Mouse (Mus musculus): ENCODE data around the gene Gm26566.

The Gm26566 gene

DNA sequence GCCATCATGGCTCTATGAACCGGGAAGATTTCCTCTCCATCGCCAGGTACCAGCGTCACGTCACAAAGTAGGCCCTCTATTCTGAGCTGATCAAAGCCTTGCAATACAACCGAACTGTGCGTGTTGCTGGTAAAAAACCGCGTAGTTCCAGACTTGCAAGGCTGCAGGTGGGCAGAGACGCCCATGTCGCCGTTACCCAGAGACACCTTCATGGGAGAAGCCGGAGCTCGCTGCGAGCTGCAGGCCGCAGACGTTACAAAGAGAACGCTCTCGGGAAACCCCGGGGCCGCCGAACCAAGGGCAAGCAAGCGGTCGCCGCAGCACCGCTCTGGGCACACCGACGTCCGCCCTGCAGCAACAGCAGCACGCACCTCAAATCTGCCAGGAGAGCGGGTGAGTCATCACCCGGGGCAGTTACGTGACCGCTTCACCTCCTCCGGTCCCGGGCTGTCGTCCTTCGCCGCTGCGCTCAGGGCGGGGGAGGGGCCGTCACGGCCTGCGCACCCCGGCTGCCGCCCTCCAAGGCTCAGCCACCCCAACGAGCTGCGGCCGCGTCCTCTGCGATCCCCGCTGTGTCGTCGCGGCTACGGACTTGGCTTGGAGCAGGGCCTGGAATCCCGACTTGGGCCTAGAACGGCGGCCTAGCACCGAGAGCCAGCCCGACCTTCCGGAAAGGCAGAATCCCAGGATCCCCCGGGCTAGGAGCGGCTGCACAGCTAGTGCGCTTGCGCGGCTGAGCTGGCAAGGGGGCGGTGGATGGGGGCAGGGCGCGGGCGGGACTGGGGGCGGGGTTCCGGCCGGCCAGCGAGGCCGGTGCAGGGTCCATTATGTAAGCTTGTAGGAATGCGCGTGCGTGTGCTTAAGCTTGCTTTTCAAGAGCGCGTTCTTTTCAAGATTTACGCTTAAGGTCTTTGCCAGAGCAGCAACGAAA lies at the start of gene Gm26566, which contains the start of gene Klhl9:
TSS of gene Gm26566 (plus strand) at position 15 of the 931 bp plus-strand sequence.
TSS of gene Klhl9 (minus strand) at position 675 of the 931 bp plus-strand sequence.
- DNase-seq: peak; percentile 91 to 93

DNA sequence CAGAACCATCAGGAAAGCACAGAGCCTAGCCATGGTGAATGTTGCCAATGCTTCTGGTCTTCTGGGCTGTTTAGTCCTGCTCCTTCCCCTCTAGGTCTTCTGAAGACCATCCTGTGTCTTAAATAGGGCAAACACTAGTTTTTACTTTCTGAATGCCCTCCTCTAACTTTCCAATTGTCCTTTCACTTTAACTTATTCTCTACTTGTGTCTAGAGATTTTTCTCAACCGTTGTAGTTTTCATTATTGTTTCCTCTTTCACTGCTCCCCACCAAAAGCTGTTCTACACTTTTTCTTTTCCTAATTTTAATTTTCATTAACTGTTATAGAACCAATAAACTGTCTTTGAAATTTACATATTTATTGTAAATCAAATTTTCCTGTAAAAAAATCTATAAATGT lies 44.8 kb upstream of the Gm26566 start, which contains the start of gene Ifna16:
TSS of gene Ifna16 (minus strand) at position 101 of the 400 bp plus-strand sequence.
- no peak for DNase-seq

DNA sequence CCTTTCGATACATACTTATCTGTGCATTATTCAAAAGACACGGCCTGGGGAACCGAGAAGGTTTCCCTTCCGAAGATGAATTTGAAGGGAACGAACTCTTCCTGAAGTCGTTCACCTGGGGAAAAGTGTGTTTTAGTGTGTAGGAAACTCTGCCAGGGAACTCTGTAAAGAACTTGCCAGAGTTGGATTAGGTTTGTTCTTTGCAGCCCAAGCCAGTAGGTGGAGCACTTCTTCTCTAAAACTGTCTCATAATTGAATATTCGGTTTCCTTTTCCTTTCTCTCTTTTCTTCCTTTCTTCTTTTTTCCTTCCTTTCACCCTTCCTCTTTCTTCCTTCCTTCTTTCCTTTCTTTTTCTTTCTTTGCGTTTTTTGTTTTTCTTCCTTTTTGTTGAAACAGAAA lies 41.2 kb upstream of the Gm26566 start:
- peak in 1 of 2 experiments; percentile 14 for DNase-seq

DNA sequence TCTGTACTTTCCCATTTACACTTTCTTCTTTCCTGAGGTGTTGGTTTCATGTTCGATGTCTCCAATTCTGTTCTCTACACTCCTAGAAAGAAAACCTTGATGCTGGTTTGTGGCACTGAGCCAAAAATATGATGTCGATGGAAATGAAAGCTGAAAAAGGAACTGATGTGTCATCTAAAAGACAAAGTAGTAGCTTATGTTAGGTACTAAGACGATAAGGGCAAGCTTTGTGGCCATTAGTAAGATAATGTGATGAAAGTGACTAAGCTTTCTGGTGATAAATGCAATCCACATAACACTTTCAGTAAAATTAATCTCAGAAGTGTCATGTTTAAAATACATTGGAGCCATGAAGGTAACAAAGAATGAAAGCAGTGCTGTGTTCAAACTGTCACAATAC lies 40.3 kb upstream of the Gm26566 start:
- no peak for DNase-seq

DNA sequence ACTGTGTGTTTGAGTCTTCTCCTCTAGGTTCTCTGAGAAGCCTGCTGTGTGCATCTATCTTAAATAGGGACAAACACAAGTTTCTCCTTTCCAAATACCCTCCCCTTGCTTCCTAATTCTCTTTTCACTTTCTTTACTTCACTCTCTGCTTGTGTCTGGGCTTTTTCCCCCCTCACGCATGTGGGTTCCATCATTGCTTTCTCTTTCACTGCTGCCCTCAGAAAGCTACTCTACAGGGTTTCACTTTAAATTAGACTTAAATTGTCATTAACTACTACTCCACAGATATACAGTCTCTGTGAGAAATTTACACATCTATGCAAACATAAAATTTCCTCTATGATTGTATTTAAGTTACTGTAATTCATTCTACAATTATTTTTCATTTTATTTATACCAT lies 37.8 kb upstream of the Gm26566 start, which contains the start of gene Ifna2:
TSS of gene Ifna2 (minus strand) at position 101 of the 400 bp plus-strand sequence.
- no peak for DNase-seq

DNA sequence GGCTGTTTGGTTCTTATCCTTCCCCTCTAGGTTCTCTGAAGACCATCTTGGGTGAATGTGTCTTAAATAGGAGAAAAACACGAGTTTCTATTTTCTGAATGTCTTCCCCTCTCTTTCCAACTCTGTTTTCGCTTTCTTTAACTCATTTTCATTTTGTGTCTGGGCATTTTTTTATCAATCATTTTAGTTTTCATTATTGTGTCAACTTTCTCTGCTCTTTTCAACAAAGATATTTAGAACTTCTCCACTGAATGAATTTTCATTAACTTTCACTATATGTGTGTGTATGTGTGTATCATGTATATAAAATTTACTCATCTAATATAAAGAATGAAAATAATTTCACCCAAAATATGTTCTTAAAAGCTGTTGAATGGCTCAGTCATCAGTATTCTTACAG lies 30.3 kb upstream of the Gm26566 start, which contains the start of gene Ifnab:
TSS of gene Ifnab (minus strand) at position 101 of the 400 bp plus-strand sequence.
- DNase-seq: no peak

DNA sequence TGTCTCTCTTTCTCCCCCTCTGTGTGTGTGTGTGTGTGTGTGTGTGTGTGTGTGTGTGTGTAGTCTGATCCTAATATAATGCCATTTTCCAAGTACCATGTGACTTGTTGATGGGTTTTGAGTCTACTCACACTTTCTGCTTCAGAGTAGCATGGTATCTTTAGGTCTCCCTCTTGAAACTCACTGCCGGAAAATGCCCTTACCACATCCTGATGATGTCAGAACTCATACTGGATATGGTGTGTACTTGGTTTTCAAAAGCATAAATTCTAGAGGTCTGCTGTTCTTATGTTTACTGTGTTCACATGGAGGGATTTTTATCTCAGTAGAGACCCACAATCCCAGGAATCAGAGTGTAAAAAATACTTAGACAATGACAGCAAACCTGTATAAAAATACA lies 29.1 kb upstream of the Gm26566 start:
- no peak for DNase-seq

DNA sequence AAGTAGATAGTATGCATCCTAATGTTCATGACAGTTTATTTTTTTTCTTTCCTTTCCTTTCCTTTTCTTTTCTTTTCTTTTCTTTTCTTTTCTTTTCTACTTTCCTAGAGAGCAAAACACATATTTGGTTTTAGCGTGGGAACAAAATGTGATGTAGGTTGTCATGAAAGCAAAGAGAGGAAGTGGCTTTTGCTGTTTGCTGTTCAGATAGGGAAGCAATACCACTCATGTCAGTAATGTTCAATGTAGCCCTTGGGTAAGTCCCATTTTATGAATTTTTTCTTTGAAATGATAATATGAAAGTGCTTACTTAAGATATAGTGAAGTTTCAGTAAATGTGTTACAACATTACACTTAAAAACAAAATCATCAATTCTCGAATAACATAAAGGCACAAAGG lies 28.2 kb upstream of the Gm26566 start:
- no peak for DNase-seq

DNA sequence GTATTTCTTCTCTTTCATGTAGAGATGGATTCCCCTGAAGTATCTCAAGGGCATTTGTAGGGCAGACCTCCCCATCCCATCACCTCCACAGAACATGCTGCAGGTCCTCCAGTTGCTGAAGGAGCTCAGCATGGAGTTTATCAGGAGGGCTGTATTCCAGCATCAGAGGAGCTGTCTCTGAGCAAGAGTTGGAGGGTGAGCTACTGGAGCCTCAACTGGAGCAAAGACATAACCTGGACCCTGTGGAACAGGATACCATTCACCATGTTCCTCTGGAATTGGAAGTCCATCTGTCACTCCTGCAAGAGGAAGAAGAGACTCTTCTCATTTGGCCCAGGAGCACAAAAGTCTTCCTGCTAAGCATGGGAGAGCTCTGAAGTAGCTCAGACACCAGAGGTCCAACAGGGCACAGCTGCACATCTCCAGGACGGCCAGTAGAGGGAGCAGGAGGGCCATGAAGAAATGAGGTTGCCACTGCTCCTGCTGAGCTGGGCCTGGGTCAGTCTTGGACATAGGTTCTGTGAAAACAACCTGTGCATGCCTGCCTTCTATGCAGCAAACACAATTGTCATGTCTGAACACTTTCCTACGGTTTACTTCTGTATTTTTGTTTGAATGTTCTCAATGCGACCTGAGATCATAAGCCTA lies 25.2 kb upstream of the Gm26566 start:
- DNase-seq: peak; percentile 72 to 80

DNA sequence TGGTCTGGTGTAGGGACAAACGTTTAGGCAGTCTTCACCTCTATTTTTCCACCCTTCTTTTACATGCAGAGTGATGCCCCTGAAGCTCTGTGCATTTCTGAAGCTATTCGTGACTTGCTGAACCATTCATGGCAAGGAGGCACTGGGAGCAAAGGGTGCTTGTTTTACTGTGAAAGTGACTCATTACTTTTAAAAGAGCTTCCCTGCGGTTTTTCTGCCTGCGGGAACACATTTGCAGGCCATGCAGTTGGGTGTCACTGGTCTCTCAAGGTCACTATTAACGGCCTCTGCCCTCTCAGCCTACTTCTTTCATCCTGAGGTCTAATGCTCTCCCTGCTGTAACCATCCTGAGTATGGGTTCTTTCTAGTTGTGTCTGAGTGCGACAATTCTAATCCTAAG lies 24.5 kb upstream of the Gm26566 start:
- no peak for DNase-seq

DNA sequence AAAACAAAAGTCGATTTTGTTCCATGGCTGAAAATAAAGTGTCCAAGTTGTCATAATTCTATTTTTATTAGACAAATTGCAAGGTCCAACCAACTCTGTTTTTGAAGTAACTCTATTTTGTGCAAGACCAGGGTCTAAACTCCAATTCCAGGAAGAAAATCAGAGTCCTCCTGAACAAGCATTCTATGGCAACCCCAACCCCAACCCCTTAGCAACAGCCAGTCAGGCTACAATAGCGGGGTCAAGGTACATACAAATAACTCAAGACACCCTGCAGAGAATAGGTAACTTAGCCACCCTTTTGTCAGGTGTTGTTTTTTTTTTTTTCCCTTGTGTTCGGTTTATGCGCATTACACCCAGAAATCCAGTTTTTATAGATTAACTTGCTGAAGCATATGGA lies 23.9 kb upstream of the Gm26566 start:
- no peak for DNase-seq

DNA sequence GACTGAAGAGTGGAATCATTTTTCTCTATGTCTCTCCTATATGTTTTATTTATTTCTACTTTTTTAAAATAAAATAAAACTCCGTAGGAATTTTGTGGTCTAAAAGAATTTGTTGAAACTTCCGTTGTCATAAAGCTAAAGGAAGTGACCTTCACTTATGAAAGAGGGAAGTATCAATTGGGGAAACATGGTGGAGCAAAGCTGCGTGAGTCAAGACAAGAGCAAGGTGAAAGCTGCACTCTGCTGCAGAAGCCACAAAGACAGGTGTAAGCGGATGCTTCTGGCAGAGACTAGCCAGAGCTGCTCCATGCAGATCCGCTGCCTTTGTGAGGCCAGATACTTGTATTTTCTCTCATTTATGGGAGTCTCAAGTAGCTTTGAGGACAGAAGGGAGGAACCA lies 22.8 kb upstream of the Gm26566 start:
- DNase-seq: no peak

DNA sequence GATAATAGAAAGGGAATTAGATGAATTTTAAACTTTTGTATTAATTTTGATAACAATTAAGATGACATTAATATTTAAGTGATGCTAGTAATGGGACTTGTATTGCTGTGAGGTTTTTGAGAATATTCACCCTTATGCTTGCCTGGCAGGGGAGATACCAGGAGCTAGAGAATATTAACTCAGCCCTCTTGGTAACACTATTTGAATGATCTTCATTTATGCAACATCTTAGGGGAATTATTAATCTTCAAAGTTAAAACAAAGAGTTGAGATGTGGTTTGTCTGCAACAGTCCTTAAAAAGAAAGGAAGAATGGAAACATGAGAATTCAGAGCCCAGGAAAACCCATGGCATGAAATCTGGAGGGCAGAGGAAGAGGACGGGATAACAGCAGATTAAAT lies 22.3 kb upstream of the Gm26566 start:
- no peak for DNase-seq

DNA sequence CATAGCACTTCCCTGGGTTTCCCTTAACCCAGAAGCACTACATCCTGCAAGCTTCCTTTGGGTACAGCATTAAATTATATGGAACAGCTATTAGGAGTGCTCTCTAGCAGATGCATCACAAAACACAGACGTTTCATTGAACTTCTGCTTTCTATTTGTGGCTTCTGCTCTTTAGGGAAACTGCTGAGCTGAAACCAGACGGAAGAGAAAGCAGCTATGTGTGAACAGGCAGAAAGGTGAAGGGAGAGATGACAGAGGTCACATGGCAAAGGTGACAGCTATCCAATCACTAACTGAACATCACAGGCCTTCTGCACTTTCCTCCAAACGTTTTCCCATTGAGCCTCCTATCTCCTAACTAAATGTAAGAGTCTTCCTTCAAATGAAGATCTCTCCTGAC lies 15.7 kb upstream of the Gm26566 start:
- no peak for DNase-seq

DNA sequence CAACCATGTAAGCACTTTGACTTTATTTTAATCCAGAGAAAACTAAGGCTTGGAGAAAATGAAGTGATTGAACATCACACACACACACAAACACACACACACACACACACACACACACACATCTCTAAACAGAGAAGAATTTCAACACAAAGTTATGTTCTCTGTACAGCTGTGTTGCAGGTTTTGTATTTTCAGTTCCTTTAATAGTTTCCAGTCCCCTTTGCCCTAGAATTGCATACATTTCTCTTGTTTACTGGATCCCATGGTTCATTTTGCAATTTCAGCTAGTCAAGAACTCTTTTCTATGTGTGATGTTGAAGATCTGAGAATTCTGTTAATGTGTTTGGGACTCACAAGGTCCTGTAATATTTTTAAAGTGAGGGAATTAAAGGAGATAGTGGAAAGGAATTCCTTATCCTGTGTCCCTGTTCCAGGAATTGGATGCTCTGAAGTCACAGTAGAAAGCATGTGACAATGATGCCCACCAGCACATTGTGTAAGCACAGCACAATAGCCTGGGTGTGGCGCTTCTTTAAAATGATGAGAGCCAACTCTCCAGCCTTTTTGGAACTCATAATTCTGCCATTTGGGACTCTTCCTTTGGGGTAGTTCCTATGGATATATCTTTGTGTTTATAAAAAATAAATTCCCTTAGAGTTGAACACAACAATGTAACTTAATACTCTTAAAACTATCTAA lies 14.3 kb upstream of the Gm26566 start:
- no peak for DNase-seq

DNA sequence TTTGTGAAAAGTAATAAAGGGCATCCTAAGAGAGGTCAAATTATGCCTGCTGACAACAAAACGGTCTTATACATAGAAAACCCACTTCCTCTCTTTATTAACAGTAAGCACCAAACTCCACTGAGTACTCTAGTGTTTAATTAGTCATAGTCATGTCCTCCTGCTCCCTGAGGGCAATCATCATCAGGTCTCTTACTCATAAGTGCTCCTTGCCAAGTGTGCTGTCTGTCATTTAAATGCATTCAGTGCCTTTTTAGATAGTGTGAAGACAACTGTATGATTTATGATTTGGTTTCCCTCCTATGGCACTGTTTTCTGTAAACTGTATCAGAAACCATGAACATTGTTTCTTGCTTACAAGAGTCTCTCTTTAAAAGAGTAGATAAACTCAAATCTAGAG lies 7.3 kb upstream of the Gm26566 start:
- no peak for DNase-seq

DNA sequence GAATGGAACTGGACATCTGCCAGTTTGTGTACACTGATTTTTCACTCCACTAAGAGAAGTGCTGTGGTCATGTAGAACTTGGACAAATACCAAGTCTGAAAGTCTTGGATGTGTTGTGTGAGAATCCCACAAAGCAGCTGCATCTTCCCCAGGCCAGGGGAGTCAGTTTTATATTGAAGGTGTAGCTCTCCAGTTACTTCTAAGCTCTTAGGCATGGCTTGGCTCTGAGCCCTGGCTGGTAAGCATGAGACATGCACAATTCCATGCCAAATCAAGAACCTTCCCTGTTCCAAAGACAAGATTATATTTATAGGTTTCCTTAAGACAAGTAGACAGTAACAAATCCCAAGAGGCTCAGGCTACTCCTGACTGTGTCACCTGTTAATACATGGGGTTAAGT lies 6.5 kb upstream of the Gm26566 start:
- DNase-seq: peak in 1 of 2 experiments; percentile 19

DNA sequence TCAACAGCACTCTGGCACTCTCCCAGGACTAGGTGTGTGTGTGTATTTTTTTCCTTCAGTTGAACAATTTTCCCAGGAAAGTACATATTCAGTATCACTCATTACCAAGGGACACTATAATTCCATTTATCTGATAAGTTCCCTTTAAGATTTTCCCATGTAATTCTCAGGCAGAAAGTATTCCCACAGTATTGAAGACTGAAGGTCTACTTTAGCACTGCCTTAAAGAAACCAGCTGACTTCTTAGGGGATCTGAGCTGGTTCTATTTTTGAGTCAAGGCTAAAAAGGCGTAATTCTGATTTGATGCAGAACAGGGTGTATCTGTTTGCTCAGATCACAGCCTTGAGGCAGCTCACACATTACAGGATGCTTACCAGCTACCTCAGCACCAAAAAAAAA lies 2.9 kb upstream of the Gm26566 start:
- no peak for DNase-seq

DNA sequence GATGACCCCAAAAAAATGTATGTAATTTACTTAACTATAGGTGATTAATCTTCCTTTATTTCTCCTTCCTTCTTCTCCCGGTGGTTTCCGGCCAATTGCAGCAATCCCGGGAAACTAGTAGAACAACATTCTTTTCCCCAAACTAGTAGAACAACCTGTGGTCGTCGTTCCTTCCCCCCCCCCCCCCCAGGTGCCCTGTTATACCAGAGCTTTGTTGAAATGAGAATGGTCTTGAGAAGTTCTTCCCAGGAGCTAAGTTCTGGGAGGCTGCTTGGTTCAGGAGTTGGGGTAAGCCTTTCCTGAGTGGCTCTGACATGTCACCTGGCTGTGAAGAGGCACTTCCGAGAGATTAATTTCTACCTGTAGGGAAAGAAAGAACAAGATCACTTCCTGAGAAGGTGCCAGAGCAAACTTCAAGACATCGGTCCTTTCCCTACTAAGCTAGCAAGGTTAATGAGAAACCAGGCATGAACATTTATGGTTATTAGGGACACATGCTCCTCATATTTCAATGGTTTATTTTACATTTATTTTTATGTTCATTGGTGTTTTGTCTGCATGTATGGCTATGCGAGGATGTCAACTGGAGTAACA lies 2.0 kb downstream of the Gm26566 start:
- no peak for DNase-seq

DNA sequence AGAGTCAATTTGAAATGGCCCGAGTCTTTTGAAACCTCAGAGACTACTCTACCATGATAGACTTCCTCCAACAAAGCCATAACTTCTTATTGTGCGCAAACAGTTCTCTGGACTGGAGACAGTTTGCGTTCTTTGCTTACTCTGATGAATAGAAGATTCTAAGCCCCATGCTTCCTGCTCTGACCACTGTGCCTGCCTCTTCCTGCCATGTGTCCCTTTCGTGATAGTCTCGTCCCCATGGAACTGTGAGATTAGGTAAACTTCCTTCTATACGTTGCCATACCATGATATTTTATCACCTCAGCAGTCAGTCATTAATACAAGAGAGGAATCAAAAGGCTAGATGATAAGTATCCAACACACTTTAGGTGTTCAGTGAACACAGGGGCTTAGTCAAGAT lies 5.1 kb downstream of the Gm26566 start:
- no peak for DNase-seq

DNA sequence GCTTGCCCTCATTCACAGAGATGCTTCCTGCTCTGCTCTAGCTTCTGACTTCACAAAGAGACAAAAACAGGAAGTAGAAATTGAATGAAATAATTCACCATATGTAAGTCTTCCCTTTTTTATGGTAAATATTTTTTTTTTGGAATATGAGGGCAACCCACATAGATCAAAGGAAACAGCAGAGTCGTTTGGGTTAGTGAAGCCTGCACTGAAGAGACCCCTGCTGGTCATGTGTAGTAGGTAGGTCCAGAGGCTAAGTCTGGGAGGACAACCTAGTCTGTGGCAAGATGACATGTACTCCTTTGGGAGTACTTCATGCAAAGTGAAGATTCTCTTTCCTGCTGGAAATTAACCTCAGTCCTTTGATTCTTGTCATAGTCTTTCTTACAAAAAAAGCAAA lies 5.7 kb downstream of the Gm26566 start:
- DNase-seq: no peak

DNA sequence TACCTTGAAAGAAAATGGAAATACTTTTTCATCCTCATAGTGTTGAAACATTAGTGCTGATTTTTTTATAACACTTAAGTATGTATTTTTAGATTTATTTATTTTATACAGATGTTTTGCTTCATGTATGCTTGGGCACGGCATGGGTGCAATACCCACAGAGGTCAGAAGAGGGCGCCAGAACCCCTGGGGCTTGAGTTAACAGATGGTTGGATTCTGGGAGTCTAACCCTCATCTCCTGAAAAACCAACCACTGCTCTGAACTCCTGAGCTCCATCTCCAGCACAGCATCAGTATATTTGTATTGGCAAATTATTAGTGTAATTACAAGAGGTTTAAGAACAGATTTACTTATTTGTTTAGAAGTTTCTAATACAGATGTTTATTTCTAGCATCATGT lies 16.9 kb downstream of the Gm26566 start:
- DNase-seq: peak; percentile 55 to 60

DNA sequence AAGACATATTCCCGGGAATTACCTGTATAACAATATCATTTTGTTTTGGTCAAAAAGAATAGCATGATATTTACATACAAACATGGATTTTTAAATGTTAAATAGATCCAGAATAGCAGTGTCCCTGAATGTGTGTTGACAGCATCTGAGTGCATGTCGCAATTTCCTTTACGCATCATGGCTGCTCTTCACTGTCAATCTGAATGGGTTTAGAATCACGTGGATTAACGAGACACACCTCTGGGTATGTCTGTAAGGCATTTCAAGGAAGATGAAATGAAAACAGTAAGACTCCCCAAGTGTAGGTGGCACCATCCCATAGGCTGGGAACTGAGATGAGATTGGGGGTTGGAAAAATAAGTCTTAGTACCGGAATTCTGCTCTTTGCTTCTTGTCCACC lies 17.4 kb downstream of the Gm26566 start:
- no peak for DNase-seq

Data from cerebellum, postnatal 36 days (tissue).